Mouse (Mus musculus) T-helper 17 cell (primary cell): ENCODE measurements around the gene Foxl2.

Experiments used
- in situ Hi-C, 2 experiments: fragments of 300-600 bp; cut with MboI, MseI; formaldehyde crosslinking; loops; 1 replicate in 1 of 2; 2 replicates in 1 of 2; pipeline ENCODE4 v1.15.1; 2025; ENCODE audit warnings: high pct_unique_total_duplicates in 2 of 2

Foxl2 gene

DNA sequence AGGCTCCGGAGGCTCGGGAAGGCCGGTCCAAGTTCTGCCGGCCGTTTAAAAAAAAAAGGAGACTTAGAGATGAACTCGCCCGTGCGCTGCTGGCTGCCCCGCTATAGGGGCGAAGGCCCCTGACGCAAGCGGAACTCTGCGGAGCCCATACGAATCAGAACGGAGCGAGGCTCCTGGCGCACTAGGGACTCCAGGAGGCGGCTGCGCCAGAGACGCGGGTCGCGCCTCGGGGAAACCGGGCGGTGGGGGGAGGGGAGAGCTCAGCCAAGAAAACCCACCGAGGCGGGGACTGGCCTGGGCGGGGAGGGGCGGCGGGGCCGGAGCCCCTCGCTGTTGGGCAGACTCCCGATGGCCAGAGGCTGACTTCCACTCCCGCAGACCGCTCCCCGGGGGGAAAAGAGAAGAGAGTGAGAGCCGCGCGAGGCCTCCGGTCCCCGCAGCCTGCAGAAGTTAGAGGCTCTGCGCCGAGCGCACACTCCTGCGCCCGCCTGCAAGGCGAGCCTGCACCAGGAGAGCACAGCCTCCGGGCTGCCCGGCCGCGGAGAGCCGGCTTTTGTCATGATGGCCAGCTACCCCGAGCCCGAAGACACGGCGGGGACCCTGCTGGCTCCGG, at the start of gene Foxl2:
Gene Foxl2 (plus strand): TSS at position 186 of the 613 bp plus-strand sequence.
- in situ Hi-C loops = no loop called here

DNA sequence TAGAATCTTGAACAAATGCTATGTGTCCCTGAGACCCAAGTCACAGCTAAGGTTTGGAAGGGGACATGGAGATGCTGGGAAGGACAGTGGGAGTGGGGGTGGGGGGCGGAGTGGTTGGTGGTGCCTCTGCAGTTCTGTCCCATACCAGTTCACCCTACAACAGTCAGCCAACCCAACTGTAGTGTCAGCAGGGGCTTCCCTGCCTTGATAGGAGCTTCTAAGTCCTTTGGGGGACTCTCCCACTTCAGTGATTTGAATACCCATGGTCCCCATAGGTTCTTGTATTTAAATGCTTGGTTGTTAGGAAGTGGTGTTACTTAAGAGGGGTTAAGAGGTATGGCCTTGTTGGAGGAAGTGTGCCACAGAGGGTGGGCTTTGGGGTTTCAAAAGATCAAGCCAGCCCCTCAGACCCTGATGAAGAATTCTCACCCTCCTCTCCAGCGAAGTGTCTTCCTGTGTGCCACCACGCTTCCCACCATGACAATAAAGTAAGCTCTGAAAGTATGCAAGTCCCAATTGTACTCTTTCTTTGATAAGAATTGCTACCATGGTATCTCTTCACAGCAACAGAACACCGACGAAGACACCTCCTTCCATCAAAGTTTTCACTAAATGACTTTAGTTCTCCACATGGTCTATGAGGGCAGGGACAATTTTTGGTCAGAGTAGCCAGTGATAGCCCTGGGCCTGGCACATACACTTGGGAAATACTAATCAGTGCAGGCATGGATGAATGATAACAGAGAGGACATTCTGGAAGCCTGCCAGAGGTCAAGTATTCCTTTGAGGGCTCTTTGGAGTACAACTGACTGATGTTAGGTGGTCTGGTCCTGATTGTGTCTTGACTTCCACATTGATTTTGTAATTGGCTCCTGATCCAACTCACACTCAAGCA, 34.2 kb upstream of the Foxl2 start:
- in situ Hi-C loops = no loop called here

DNA sequence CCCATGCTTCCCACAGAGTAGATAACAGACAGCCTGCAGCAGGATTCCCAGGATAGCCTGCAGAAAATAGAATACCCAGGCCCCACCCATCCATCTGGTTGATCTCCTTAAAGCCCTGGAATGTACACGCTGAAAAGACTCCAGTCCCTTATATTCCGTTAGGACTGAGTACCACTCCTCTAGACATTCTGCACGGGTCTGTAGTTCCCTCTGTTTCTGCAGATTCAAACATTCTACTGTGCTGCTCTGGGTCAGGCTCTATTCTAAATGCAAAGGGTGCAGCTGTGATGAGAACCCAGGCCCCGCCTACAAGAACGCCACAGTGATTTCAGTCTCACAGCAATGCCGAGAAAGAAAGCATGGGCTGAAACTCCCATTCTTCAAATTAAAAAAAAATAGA, 32.0 kb upstream of the Foxl2 start:
- in situ Hi-C loops = no loop called here

DNA sequence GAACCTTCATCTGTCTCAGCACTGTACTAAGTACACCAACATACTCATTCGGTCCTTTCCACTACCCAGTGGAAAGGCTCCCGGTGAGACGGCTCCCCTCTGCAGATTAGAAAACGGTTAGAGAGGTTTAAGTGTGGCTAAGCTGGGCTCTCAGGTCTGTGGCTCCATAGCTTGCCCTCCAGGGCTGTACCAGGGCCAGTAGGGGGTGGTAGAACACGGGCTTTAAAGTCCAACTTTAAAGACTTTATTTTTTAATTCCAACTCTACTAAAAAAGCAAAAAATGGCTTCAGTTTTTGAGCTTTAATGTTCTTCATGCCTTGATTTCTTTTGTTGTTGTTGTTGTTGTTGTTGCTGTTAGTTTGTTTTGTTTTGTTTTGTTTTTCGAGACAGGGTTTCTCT, 30.9 kb upstream of the Foxl2 start:
- in situ Hi-C loops = no loop called here

DNA sequence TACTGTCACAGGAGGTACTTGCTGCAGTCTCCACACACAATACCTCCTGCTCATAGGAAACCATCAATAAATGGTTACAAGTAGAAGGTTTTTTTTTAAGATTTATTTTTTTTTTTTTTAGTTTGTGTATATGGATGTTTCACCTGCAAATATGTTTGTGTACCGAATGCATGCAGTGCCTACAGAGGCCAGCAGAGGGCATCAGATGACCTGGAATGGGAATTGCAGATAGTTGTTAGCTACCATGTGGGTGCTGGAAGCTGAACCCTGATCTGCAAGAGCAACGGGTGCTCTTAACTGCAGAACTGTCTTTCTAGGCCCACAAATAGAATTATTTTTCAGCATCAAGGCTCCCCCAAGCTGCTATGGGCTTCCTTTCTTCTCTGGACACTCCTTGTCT, 25.6 kb upstream of the Foxl2 start:
- in situ Hi-C loops = no loop called here

DNA sequence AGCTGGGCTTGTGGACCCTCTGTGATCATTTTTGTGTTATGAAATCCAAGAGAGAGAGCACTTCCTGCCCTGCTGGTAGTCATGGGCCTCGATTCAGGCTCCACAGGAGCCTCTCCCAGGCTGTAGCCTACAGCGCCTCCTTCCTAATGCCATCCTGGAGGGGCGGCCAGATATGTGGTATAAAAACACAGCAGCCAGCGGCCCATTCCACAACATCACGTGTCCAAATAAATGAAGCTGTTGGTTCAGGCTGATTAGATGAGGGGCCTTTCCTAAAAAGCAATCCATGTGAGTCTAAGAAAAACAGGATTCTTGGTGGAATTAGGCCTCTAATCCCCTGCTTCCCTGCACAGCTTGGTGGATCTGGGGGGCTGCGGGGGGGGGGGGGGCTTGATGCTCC, 22.2 kb upstream of the Foxl2 start:
- in situ Hi-C loops = loop anchor here in 1 of 2 experiments (10.0 kb wide), 1 partner anchor 308 kb away; no protein-coding TSS in a partner anchor

DNA sequence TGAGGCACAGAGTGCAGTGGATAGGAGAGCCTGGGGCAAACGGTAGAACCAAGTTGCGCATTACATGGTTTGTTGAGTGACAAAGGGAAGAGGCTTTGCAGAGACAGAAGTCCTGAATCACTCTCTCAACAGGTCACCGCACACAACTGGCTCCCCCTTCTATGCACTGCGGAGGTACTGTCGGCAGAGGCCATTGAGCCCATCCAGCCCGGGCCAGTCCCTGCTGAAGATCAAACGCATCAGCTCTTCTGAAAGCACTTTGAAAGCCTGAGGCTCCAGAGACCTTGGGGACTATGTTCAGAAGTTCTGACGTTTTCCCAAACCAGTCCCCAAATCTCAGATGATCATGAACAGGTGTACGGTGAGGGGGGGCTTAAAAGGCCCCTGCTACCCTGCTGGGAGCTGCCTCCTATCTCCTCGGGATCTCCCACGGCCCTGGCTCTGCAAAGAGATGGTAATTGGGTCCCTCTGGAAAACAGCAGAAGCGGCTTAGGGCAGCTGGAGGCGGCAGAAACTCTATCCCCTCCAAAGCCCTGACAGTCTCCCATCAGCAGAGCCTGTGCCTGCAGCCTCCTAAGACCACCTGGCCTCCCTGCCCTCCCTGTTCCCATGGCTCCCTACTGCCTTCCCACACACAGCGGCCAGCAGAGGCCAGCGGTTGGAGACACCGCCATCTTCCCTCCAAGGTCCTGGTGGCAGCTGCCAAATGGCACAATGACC, 19.7 kb upstream of the Foxl2 start:
- in situ Hi-C loops = loop anchor here in 1 of 2 experiments (10.0 kb wide), 1 partner anchor 311 kb away; no protein-coding TSS in a partner anchor

DNA sequence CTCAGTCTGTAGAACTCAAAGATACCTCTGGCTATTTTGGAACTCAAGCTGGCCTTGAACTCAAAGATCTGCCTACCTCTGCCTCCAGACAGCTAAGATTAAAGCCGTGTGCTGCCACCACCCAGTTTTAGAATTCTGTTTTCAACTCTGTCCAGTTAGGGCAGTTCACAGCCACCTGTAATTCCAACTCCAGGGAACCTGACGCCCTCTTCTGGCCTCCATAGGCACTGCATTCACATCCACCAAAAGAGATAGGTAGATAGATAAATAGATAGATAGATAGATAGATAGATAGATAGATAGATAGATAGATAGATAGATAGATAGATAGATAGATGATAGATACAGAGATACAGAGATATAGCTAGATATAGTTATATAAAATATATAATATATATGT, 15.8 kb upstream of the Foxl2 start:
- in situ Hi-C loops = loop anchor here in 1 of 2 experiments (10.0 kb wide), 1 partner anchor 314 kb away; no protein-coding TSS in a partner anchor

DNA sequence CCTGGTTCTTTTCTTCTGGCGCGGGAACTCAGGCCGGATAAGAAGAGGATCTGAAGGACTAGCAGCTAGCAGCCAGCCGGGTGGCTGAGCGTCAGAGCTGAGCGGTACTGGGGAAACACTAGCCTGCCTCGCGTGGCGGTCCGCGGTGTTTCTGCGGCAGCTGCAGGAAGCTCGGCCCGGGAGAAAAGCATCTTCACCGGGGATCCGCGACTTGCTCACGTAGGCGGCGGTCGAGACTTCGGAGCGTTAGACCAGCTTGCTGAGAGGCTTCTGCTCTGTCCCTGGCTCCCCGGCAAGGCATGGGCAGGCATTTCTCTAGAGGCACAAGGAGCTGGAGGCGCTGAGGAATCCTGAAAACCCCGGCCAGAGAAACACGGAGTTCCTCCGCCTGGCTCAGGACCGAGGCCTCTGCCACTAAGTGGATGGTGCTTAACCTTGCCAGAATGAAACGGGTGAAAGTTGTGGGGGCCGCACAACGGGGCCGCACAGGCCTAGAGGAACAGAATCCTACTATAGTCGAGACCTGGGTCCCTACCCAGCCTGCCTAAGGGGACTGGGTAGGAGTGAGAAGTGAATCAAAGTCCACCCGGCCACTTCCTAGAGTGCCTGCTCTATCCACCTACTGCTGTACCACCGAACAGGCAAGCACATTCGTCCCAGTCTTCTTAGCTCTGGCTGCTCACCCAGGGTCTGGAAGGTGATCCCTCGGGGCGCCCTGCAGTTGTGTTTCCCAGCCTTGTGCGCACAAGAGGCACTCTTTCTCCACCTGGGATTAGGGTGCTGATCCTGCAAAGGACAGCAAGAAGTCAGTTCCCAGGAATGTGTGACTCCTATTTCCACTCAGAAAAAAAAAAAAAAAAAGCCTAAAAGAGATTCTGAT, 2.7 kb upstream of the Foxl2 start:
- in situ Hi-C loops = loop anchor here in 1 of 2 experiments (5.0 kb wide), 1 partner anchor 330 kb away; no protein-coding TSS in a partner anchor

DNA sequence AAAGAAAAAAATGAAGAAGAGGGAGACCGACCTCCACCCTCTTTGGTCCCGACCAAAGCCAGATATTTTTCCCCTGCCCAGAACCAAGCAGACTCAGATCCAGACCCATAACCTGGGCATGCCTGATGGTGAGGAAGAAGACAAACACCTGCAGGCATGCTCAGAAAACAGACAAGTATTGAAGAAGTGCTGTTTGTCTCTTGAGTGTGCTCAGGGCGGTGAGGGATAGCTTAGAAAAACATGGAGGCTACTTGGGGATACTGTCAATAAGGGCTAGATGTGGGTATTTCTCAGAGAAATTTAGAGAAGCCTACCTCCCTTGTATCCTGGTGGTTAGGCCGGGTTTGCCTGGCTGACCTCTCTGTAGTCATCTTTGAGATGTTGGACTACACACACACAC, 1.8 kb upstream of the Foxl2 start:
- in situ Hi-C loops = loop anchor here in 1 of 2 experiments (5.0 kb wide), 1 partner anchor 331 kb away; no protein-coding TSS in a partner anchor

DNA sequence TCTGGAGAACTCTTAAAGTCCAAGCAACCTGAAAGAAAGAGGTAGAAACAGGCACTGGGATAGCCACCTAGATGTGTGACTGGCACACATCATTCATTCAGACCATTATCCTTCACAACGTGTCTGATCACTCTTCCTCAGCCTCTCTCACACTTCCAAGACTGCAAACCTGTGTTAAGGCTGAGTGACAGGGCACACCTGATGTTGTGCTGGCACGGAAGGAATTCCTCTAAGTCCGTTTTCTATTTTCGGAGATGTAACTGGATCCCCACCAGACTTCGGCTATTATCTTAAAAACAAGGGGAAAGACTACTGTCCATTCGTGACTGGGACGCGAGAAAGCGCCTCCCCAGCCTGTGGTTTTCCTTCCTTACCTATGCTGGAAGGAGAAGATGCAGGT, 1.3 kb upstream of the Foxl2 start:
- in situ Hi-C loops = loop anchor here in 1 of 2 experiments (5.0 kb wide), 1 partner anchor 332 kb away; no protein-coding TSS in a partner anchor

DNA sequence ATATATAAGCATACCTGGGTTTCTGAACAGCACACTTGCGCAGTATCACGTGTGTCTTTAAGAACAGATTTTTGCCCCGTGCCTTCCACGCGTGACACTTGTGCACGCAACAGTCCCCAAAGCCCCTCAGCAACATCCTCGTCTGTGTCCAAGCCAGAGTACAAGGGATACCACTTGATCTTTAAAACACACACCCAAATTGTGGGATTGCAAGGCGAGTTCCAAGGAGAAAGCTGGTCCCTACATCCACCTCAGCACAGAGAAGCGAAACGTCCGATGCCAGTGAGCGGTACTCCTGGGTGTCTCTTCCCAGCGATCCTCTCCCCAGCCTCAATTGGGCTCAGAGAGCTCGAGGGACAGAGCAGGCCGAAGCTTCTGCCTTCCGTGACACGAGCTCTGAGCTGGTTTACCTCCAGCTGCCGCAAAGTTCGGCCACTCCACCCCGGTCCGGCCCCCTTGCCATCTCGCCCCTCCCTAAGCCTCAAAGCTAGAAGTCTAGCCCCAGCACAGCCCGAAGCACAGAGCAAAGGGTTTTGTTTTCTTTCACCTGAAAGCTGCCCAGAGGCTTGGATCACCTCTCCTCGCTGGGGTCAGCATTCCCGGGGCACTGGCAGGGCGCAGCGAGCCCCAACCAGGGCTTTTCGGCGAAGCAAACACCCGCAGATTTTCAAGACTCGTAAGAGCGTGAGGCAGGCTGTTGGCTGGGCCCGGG, 541 bp upstream of the Foxl2 start:
- in situ Hi-C loops = loop anchor here in 1 of 2 experiments (5.0 kb wide), 1 partner anchor 332 kb away; no protein-coding TSS in a partner anchor

DNA sequence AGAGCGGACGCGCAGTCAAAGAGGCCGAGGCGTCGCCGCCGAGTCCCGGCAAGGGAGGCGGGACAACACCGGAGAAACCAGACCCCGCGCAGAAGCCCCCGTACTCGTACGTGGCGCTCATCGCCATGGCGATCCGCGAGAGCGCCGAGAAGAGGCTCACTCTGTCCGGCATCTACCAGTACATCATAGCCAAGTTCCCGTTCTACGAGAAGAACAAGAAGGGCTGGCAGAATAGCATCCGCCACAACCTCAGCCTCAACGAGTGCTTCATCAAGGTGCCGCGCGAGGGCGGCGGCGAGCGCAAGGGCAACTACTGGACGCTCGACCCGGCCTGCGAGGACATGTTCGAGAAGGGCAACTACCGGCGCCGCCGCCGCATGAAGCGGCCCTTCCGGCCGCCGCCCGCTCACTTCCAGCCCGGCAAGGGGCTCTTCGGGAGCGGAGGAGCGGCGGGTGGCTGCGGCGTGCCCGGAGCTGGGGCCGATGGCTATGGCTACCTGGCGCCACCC, 682 bp downstream of the Foxl2 start:
- in situ Hi-C loops = no loop called here

DNA sequence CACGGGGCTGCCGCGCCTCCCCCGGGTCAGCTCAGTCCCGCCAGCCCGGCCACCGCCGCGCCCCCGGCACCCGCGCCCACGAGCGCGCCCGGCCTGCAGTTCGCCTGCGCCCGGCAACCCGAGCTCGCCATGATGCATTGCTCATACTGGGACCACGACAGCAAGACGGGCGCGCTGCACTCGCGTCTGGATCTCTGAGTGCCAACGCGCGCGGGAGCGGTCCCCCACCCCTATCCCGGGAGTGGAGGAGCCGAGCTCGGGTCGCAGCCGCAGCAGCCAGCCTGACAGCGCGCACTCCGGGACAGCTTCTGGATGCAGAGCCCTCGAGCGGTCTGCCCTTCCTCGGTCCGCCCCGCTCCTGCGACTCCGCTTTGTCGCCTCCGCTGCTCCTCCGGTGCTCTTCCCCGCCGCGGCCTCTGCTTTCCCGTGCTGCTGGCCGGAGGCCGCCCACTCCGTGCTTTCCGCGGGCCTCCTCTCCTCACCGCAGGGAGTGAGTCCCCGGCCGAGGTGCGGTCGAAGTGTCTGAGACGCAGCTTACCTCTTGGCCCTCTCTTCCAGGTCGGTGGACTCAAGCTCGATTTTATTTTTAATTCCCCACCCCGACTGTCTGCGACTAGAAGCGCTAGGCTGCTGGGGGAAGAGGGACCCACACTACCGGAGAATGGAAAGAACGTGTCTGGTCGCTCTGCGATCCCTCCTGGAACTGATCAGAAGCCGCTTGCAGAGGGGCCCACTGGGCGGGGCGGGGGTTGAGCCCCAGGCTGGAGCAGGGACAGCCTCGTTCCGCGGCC, 1.7 kb downstream of the Foxl2 start:
- in situ Hi-C loops = no loop called here

DNA sequence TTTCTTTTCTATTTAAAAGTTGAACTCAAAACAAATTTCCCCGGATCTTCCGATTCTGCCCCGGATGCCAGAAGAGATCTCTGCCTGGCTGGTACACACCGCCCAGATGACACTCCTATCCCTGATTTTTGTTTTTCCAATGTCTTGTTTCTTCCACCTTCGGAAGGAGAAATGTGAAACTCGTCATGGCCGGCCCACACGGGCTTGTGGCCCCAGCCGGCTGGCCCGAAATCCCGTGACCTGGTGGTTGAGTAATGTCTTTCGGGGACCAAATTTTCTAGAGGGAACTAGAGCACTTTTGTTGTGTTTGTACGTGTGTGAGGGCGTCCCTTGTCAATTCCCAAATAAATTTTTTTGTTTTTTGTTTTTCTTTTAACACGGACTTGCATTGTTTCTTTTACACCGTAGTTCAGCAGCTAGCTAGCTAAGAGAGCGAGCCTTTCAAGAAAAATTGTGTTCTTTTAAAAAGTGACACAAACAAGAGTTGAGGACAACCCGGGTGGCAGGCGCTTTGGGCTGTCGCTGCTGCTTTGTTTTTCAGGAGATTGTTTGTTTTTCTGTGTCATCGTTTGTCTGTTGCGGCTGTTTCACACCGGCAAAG, 2.8 kb downstream of the Foxl2 start:
- in situ Hi-C loops = no loop called here

DNA sequence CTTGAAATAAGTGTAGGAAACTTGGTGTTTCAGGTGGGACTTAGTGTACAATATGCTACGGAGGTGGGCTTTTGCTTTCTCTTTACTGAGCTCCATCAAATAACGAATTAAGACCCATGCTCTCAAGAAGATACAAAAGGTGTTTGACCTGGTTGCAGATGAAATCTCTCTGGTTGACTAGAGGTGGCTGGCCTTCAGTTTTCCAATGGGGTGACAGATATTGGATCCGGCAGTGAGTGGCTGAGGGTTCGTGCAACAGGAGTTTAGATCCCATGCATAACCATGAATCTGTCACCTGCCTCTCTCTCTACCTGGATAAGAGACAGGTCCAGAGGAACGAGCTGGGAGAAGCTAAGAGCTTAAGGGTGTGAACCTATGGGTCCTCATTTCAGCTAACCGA, 3.5 kb downstream of the Foxl2 start:
- in situ Hi-C loops = no loop called here

DNA sequence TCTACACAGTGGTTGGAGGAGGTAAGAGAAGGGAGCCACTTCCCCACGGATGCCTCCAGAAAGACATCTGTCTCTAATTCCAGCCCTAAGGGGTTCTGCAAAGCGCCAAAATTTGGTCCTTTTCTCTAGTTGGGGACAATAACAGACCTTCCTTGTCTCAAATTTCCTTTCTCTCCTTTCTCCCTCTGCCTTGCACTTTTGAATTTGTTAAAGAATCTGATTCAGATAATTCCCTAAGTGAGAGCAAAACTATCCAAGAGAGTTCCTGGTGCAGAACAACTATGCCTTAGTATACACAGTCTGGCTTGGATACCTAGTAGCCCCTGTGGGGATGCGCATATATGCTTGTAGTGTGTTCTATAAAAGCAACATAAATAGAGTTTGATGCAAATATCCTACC, 4.8 kb downstream of the Foxl2 start:
- in situ Hi-C loops = no loop called here

DNA sequence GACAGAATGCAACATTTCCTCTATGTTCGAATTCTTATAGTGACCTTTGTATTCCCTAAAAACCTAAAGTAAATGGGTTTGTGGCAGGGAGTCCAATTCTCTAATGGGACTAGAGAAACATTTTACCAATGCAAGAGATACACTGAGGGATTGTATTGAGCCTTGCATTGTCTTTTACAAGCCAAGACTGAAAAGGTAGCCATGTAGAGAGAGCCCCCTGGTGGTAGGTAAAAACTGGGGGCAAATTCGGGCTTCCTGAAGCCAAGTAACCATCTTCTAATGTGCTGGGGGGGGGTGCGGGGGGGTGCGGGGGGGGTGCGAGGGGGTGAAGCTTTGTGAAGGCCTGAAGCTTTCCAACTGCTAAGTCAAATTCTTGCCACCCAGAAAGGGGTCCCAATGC, 5.3 kb downstream of the Foxl2 start:
- in situ Hi-C loops = no loop called here
